Comparison of ENCODE assay signal across 11 mouse cellular contexts in genomic region chr12:55387788-55388465, GRCm38 (mm10). TPM values are rescaled to one million over a fixed set of nuclear protein-coding genes. Genes with fewer than 3 reads are reported as not detected.
A peak's percentile ranks its signal among the peaks of the same experiment; 100 is the strongest.
DNase-seq lines count a peak whose midpoint lies in the region; ATAC-seq and TF ChIP-seq lines count a peak whose summit lies in the region.
"Had no signal": no experiment of that assay in that cellular context is flagged by ENCODE, and none has a peak within 500 bp of the region (broad histone marks: within the 10 kb centered on the region; RNA-seq: fewer than 3 reads in every experiment).

No protein-coding gene starts in this region.

- H3K4me1 ChIP-seq in heart, embryonic 15.5 days (replicated peaks) = peaks cover 19% of the 10 kb centered on the region
- peaks cover 10% of the 10 kb centered on the region for H3K4me1 ChIP-seq in heart, adult 2 months (ENCODE audit: control insufficient read depth, insufficient read depth, low read length)
- peaks cover 17% of the 10 kb centered on the region for H3K4me1 ChIP-seq in lung, embryonic 16.5 days (replicated peaks; ENCODE audit: control insufficient read depth, insufficient read depth, low read length)

- 62% methylated on average over 11 of the region's 11 CpGs for WGBS in heart, embryonic 15.5 days
- WGBS in heart, adult 2 months = 59% methylated on average over 11 of the region's 11 CpGs
- 46% methylated on average over 11 of the region's 11 CpGs for WGBS in lung, embryonic 16.5 days

- TF ChIP-seq CTCF in heart, adult 2 months (IDR thresholded peaks at IDR 0.05) = no peak

- DNase-seq in heart, adult 2 months = no peak
- DNase-seq in CD4-positive helper T cell, adult 2 months (ENCODE audit: low read depth, low spot score) = peak; percentile 51
- DNase-seq in NIH3T3 (ENCODE audit: low read depth) = peak; percentile 86
- no peak for DNase-seq in ovary, postnatal 14 days (ENCODE audit: low spot score)
- no peak for DNase-seq in left cerebral cortex, postnatal 14 days (ENCODE audit: low spot score in 2 of 2)
- DNase-seq in yolk sac, embryonic 10.5 days (ENCODE audit: low spot score) = no peak
- DNase-seq: right cerebral cortex, postnatal 25 days had no signal

- intact Hi-C loops in heart, adult 2 months (cut with DNase I) = no loop called here
- intact Hi-C loops in left cerebral cortex, postnatal 14 days (cut with DNase I) = no loop called here

- ATAC-seq in heart, embryonic 15.5 days (replicated peaks; ENCODE audit: insufficient number of reproducible peaks, insufficient read depth, low FRiP score, low read depth) = 0 out of 2 replicates have a peak, but pooled peaks have one; percentile 47
- peak; percentile 72 for ATAC-seq in lung, embryonic 16.5 days (ENCODE audit: low read depth)

- TF ChIP-seq POLR2A in heart, adult 2 months (IDR thresholded peaks at IDR 0.05; ENCODE audit: insufficient read depth, low read depth, low read length) = no peak

- no peaks in the 10 kb centered on the region for H3K9me3 ChIP-seq in heart, embryonic 15.5 days (replicated peaks)
- H3K9me3 ChIP-seq in lung, embryonic 16.5 days (ENCODE audit: control insufficient read depth, low read length) = no peaks in the 10 kb centered on the region
- H3K9me3 ChIP-seq: limb, embryonic 13.5 days had no signal

- H3K9ac ChIP-seq in heart, embryonic 15.5 days = no peak overlapping the region
- no peak overlapping the region for H3K9ac ChIP-seq in heart, adult 2 months (ENCODE audit: low read depth, low read length)
- H3K9ac ChIP-seq in lung, embryonic 16.5 days (ENCODE audit: low read length) = no peak overlapping the region
- H3K9ac ChIP-seq: limb, embryonic 13.5 days had no signal

- no peaks in the 10 kb centered on the region for H3K27me3 ChIP-seq in heart, embryonic 15.5 days
- H3K27me3 ChIP-seq in heart, adult 2 months (ENCODE audit: control insufficient read depth, insufficient read depth, low read length) = no peaks in the 10 kb centered on the region
- no peaks in the 10 kb centered on the region for H3K27me3 ChIP-seq in lung, embryonic 16.5 days (ENCODE audit: control insufficient read depth, insufficient read depth, low read depth, low read length)
- H3K27me3 ChIP-seq: limb, embryonic 13.5 days had no signal

- no peak overlapping the region for H3K4me3 ChIP-seq in heart, embryonic 15.5 days
- no peak overlapping the region for H3K4me3 ChIP-seq in heart, adult 2 months
- H3K4me3 ChIP-seq in lung, embryonic 16.5 days (ENCODE audit: low read length) = no peak overlapping the region
- H3K4me3 ChIP-seq: limb, embryonic 13.5 days; myocyte had no signal

- H3K79me2 ChIP-seq in heart, adult 2 months (replicated peaks; ENCODE audit: control insufficient read depth, insufficient read depth, low read length) = no peaks in the 10 kb centered on the region

- no peak overlapping the region for H3K27ac ChIP-seq in heart, embryonic 15.5 days
- H3K27ac ChIP-seq in heart, adult 2 months = no peak overlapping the region; the same call in 1 of the 2 replicates
- no peak overlapping the region for H3K27ac ChIP-seq in lung, embryonic 16.5 days (ENCODE audit: low read length)
- H3K27ac ChIP-seq: limb, embryonic 13.5 days had no signal

- no peak for TF ChIP-seq EP300 in heart, adult 2 months (IDR thresholded peaks at IDR 0.05; ENCODE audit: insufficient read depth, low read depth, low read length)

- no peaks in the 10 kb centered on the region for H3K36me3 ChIP-seq in heart, embryonic 15.5 days
- no peaks in the 10 kb centered on the region for H3K36me3 ChIP-seq in heart, adult 2 months (ENCODE audit: control insufficient read depth, insufficient read depth, low read length)
- H3K36me3 ChIP-seq in lung, embryonic 16.5 days (ENCODE audit: control insufficient read depth, insufficient read depth, low read length) = no peaks in the 10 kb centered on the region
- H3K36me3 ChIP-seq: limb, embryonic 13.5 days had no signal

- H3K4me2 ChIP-seq in heart, embryonic 15.5 days = no peak overlapping the region
- no peak overlapping the region for H3K4me2 ChIP-seq in lung, embryonic 16.5 days (ENCODE audit: low read depth, low read length)
- H3K4me2 ChIP-seq: limb, embryonic 13.5 days had no signal

RNA-seq across cellular contexts. Expression of gene Psma6, which starts 3.9 kb away (rescaled TPM):
- 301 and 302 TPM in 2 replicates for polyA plus RNA-seq in heart, embryonic 15.5 days (2015; fragmentation: Nextera tagmentation; extraction: Ambion mirVana)
- 100 to 1,000 TPM; 140 to 163 TPM for total RNA-seq in heart, adult 2 months (2021)
- polyA plus RNA-seq in heart, adult 2 months (2012; rRNA removed) = 70.9 and 117 TPM in 2 replicates
- polyA plus RNA-seq in lung, embryonic 16.5 days (2015; fragmentation: Nextera tagmentation; extraction: Ambion mirVana) = 389 and 394 TPM in 2 replicates
- total RNA-seq in left cerebral cortex, postnatal 14 days (2021) = 100 to 1,000 TPM; 139 to 142 TPM

Comparison
In these comparisons a context has a peak if more than half of its experiments do, and no peak if none do; other contexts are left out.
1. DNase-seq: peak in CD4-positive helper T cell, adult 2 months (single experiment) and NIH3T3 (single experiment); none in heart, adult 2 months (0 of 2), ovary, postnatal 14 days (single experiment), left cerebral cortex, postnatal 14 days (0 of 2) and yolk sac, embryonic 10.5 days (single experiment).